Mouse (Mus musculus): ENCODE measurements around the gene Mus81.

GRCm38 (mm10) chr19:5473720-5474119 is 14.5 kb downstream of the Mus81 start, which contains the start of gene Efemp2:
- TF ChIP-seq CTCF (conservative IDR thresholded peaks at IDR 0.05; ENCODE audit: insufficient read depth, insufficient read length, low read depth, low read length) (no peak), POLR2A (IDR thresholded peaks at IDR 0.05; ENCODE audit: low read depth, low read length) (no peak)
